Mouse (Mus musculus) midbrain, embryonic 15.5 days (tissue): ENCODE measurements at regions not wholly inside any gene's neighbourhood (a gene's known extent, or its start where the extent isn't known, plus 50 kb on each side); places are given as distances from the start of the nearest gene placed in this dataset.

ENCODE experiments used
- ATAC-seq: fragments of 200-750 bp; cut with Nextera tagmentation; replicated peaks from 2 replicates; pipeline ENCODE4 v1.8.0; 2017; ENCODE audit warnings: moderate TSS enrichment
- H3K27ac ChIP-seq: fragments of 300-500 bp; sonication (generic); 2 replicates; pipeline ENCODE4 v1.5.1; 2015; ENCODE audit warnings: mild to moderate bottlenecking, inconsistent platforms
- H3K27me3 ChIP-seq: fragments of 300-500 bp; sonication (generic); replicated peaks from 2 replicates; pipeline ENCODE4 v1.6.1; 2015; ENCODE audit warnings: inconsistent platforms
- H3K36me3 ChIP-seq: fragments of 300-500 bp; sonication (generic); replicated peaks from 2 replicates; pipeline ENCODE4 v1.6.1; 2015; ENCODE audit warnings: inconsistent platforms
- H3K4me1 ChIP-seq: fragments of 300-500 bp; sonication (generic); 2 replicates; pipeline ENCODE4 v1.6.1; 2015; ENCODE audit warnings: inconsistent platforms
- H3K4me2 ChIP-seq: fragments of 300-500 bp; sonication (generic); 2 replicates; pipeline ENCODE4 v1.6.1; 2015; ENCODE audit warnings: inconsistent platforms, mild to moderate bottlenecking, moderate library complexity
- H3K4me3 ChIP-seq: fragments of 300-500 bp; sonication (generic); 2 replicates; pipeline ENCODE4 v1.5.1; 2015; ENCODE audit warnings: mild to moderate bottlenecking, inconsistent platforms
- H3K9ac ChIP-seq: fragments of 300-500 bp; sonication (generic); 2 replicates; pipeline ENCODE4 v1.6.1; 2015; ENCODE audit warnings: mild to moderate bottlenecking, inconsistent platforms
- H3K9me3 ChIP-seq: fragments of 300-500 bp; sonication (generic); 2 replicates; pipeline ENCODE4 v1.6.1; 2016; ENCODE audit warnings: inconsistent platforms
- WGBS: fragments of 180-500 bp; shearing (Covaris S2); methylation state at CpG from one replicate; pipeline ENCODE4 v1.1.7; 2015; ENCODE audit warnings: mixed read lengths; 5-methylcytosine and 5-hydroxymethylcytosine counted together

DNA sequence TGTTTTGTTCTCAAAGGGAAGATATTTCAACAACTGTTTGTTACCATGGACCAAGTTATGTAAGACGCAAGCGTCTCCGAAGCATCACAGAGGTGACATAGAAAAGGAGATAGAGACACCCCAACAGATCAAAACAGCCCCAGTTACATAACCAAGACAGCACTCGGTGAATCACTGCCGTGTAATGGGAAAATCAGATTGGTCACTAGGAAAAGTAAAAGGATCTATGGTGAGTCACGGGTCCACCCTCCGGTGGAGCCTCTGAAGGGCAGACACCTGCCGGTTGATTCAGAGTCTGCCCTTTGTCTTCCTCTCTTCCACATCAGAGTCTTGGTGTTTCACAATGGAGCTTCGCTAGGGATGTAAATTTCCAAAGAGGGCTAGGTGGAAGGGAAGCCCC, 62.9 kb upstream of the Odc1 start:
- Histone ChIP-seq H3K9me3 (no peaks in the 10 kb centered on the region), H3K36me3 (no peaks in the 10 kb centered on the region), H3K4me1 (peaks cover 2% of the 10 kb centered on the region; the same call in 1 of the 2 replicates), H3K4me3 (no peak overlapping the region), H3K9ac (no peak overlapping the region), H3K27ac (no peak overlapping the region), H3K4me2 (no peak overlapping the region), H3K27me3 (no peaks in the 10 kb centered on the region)
- no peak for ATAC-seq
- 92% methylated on average over 9 of the region's 9 CpGs for WGBS

GRCm38 (mm10) chr12:17482196-17482595, 62.4 kb upstream of the Odc1 start:
- no peak for ATAC-seq
- H3K36me3 ChIP-seq: no peaks in the 10 kb centered on the region
- no peaks in the 10 kb centered on the region for H3K9me3 ChIP-seq
- no peaks in the 10 kb centered on the region for H3K27me3 ChIP-seq
- no peak overlapping the region for H3K27ac ChIP-seq
- no peak overlapping the region for H3K9ac ChIP-seq
- H3K4me3 ChIP-seq: no peak overlapping the region
- H3K4me2 ChIP-seq: no peak overlapping the region
- H3K4me1 ChIP-seq: peaks cover 5% of the 10 kb centered on the region; the same call in 1 of the 2 replicates
- WGBS: 94% methylated on average over 13 of the region's 13 CpGs

DNA sequence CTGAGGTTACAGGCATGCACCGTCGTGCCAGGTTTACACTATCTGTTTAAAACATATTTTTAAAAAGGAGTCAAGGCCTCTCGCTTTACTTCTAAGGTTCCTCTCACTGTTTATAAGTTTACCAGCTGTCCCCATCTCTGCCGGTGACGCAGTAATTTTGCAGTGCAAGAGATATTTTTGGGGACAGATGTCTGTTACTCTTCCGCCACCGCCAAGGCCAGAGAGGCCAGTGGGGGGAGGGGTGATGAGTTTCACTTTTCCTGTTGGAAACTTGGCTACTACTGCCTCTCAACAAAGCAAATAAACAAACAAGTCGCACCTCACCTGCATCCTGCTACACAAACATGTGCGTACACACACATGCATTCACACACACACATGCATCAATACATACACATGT, 60.1 kb upstream of the Odc1 start:
- Histone ChIP-seq H3K4me1 (peaks cover 6% of the 10 kb centered on the region; the same call in 1 of the 2 replicates), H3K27ac (no peak overlapping the region), H3K36me3 (no peaks in the 10 kb centered on the region), H3K9ac (no peak overlapping the region), H3K4me2 (no peak overlapping the region), H3K4me3 (no peak overlapping the region), H3K27me3 (no peaks in the 10 kb centered on the region), H3K9me3 (no peaks in the 10 kb centered on the region)
- no peak for ATAC-seq
- 85% methylated on average over 9 of the region's 9 CpGs for WGBS

GRCm38 (mm10) chr12:17486062-17486770, 58.4 kb upstream of the Odc1 start:
- H3K4me1 ChIP-seq: peaks cover 6% of the 10 kb centered on the region; the same call in 1 of the 2 replicates
- H3K27ac ChIP-seq: peak overlapping the region; percentile 55
- H3K9me3 ChIP-seq: no peaks in the 10 kb centered on the region
- ATAC-seq: peak; percentile 71; the same call in 1 of the 2 replicates
- WGBS: 19% methylated on average over 9 of the region's 9 CpGs
- no peaks in the 10 kb centered on the region for H3K27me3 ChIP-seq
- H3K4me2 ChIP-seq: no peak overlapping the region; the same call in 1 of the 2 replicates
- H3K36me3 ChIP-seq: no peaks in the 10 kb centered on the region
- H3K4me3 ChIP-seq: no peak overlapping the region
- no peak overlapping the region for H3K9ac ChIP-seq

GRCm38 (mm10) chr12:17487336-17487735, 57.3 kb upstream of the Odc1 start:
- no peaks in the 10 kb centered on the region for H3K9me3 ChIP-seq
- H3K9ac ChIP-seq: no peak overlapping the region
- no peaks in the 10 kb centered on the region for H3K27me3 ChIP-seq
- 17% methylated on average over 1 of the region's 1 CpGs for WGBS
- peaks cover 6% of the 10 kb centered on the region; the same call in 1 of the 2 replicates for H3K4me1 ChIP-seq
- no peak overlapping the region for H3K4me3 ChIP-seq
- no peaks in the 10 kb centered on the region for H3K36me3 ChIP-seq
- H3K27ac ChIP-seq: peak overlapping the region; percentile 55; the same call in 1 of the 2 replicates
- H3K4me2 ChIP-seq: no peak overlapping the region
- ATAC-seq: 0 out of 2 replicates have a peak, but pooled peaks have one; percentile 65

GRCm38 (mm10) chr12:17488203-17488602, 56.4 kb upstream of the Odc1 start:
- no peak overlapping the region for H3K4me3 ChIP-seq
- no peaks in the 10 kb centered on the region for H3K27me3 ChIP-seq
- WGBS: 86% methylated on average over 1 of the region's 1 CpGs
- no peak overlapping the region for H3K4me2 ChIP-seq
- no peak overlapping the region for H3K9ac ChIP-seq
- H3K27ac ChIP-seq: no peak overlapping the region
- H3K36me3 ChIP-seq: no peaks in the 10 kb centered on the region
- no peak for ATAC-seq
- no peaks in the 10 kb centered on the region for H3K9me3 ChIP-seq
- H3K4me1 ChIP-seq: peaks cover 6% of the 10 kb centered on the region; the same call in 1 of the 2 replicates

- no peaks in the 10 kb centered on the region for H3K9me3 ChIP-seq
- no peak for ATAC-seq
- H3K36me3 ChIP-seq: no peaks in the 10 kb centered on the region
- WGBS: 84% methylated on average over 3 of the region's 3 CpGs
- no peak overlapping the region for H3K27ac ChIP-seq
- H3K4me1 ChIP-seq: peaks cover 6% of the 10 kb centered on the region; the same call in 1 of the 2 replicates
- H3K9ac ChIP-seq: no peak overlapping the region
- H3K4me2 ChIP-seq: no peak overlapping the region
- no peak overlapping the region for H3K4me3 ChIP-seq
- H3K27me3 ChIP-seq: no peaks in the 10 kb centered on the region
Measured at GRCm38 (mm10) chr12:17489971-17490370, 54.6 kb upstream of the Odc1 start.

DNA sequence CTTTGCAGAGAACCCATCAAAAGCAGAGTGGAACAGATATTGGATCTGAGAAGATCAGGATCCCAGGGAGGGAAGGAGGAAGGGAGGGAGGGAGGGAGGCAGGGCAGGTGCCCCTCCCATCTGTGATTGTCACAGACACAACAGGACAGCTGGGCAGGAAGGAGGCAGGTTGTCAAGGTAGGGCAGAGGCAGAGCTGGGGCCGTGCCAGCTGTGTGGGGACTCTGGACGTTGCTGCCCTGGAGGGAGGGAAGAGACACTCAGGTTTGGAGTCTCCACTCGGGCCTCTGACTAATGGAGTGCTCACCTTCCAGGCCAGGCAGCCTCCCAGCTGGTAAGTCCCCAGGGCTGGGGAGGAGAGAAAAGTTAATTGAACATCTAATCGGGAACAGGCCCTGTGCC, 52.0 kb upstream of the Odc1 start:
- Histone ChIP-seq H3K36me3 (no peaks in the 10 kb centered on the region), H3K9ac (no peak overlapping the region), H3K4me2 (no peak overlapping the region), H3K4me3 (no peak overlapping the region), H3K27me3 (no peaks in the 10 kb centered on the region), H3K9me3 (no peaks in the 10 kb centered on the region), H3K4me1 (peaks cover 7% of the 10 kb centered on the region; the same call in 1 of the 2 replicates), H3K27ac (no peak overlapping the region)
- no peak for ATAC-seq
- 62% methylated on average over 4 of the region's 4 CpGs for WGBS

DNA sequence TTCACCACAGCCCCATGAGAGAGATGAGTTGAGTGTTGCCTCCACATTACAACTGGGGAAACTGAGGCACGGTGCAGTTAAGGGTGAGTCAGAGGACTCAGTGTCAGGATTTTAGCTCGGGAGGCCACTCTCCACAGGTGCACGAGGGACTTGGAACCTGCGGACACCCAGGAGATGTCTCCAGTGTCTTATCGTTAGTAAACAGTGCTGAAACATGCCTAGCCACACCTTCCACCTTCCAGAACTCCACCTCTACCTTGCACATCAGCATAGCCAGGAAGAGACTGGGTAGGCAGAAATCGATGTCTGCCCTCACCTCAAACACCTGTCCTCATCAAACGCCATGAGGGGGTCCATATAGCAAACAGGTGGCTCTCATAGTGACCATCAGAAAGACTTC, 51.5 kb upstream of the Odc1 start:
- no peaks in the 10 kb centered on the region for H3K27me3 ChIP-seq
- H3K4me3 ChIP-seq: no peak overlapping the region
- H3K36me3 ChIP-seq: no peaks in the 10 kb centered on the region
- no peak overlapping the region for H3K27ac ChIP-seq
- no peak overlapping the region for H3K9ac ChIP-seq
- no peak overlapping the region for H3K4me2 ChIP-seq
- peaks cover 7% of the 10 kb centered on the region; the same call in 1 of the 2 replicates for H3K4me1 ChIP-seq
- WGBS: 87% methylated on average over 7 of the region's 7 CpGs
- no peak for ATAC-seq
- no peaks in the 10 kb centered on the region for H3K9me3 ChIP-seq

GRCm38 (mm10) chr12:17493810-17494209, 50.8 kb upstream of the Odc1 start:
- WGBS: 48% methylated on average over 3 of the region's 3 CpGs
- Histone ChIP-seq H3K4me1 (peaks cover 7% of the 10 kb centered on the region; the same call in 1 of the 2 replicates), H3K36me3 (no peaks in the 10 kb centered on the region), H3K27ac (no peak overlapping the region), H3K27me3 (no peaks in the 10 kb centered on the region), H3K4me3 (no peak overlapping the region), H3K4me2 (no peak overlapping the region), H3K9ac (no peak overlapping the region), H3K9me3 (no peaks in the 10 kb centered on the region)
- no peak for ATAC-seq
